Mouse (Mus musculus) MN1 (cell line): ENCODE results near the gene Ncbp2.
"Not testable (repeated sequence)": the region's sequence is repeated elsewhere in the genome, so short reads cannot be mapped to it uniquely, and the experiment has no call there.

Source experiments
- DNase-seq: peaks from one replicate; pipeline ENCODE4 v3.0.0-alpha.2; 2016; ENCODE audit warnings: low spot score

Gene Ncbp2

DNA sequence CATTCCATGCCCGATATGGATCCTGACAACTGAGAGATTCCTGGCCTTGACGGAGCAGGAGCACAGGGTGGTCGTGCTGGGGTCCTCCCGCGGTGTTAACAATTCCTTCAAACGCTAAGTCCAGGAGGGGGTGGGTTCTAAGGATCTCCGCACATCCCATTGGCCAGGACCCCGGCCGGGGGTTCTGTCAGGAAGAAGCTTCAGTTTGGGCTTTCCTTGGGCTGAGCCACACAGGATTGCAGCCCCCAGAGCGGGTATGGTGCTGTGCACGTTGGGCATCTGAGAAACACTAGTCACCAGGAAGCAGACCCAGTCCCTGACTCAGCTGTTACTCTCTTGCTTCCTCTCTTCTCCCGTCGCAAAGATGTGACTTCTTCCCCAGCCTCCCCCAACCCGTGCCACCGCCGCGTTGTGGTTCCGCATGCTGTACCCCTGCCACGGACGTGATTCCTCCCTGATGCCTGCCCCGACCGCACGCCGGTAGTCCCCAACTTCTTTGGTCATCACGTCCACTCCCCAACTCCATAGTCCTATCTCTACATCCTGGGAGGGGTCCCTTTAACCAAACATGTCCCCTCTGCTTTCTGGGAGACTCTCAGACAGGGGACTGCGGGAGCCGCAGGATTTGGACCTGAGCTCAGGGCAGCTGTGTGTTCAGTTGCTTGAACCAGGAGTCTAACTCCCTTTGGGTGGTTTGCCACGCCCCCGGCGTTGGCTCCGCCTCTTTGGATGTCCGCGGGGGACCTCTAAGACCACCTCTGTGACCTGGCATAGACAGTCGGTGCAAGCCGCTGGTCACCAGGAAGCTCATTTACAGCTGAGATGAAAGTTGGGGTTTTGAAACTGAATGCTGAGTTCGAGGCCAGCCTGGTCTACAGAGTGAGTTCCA lies 13.0 kb upstream of the Ncbp2 start:
- DNase-seq = no peak

DNA sequence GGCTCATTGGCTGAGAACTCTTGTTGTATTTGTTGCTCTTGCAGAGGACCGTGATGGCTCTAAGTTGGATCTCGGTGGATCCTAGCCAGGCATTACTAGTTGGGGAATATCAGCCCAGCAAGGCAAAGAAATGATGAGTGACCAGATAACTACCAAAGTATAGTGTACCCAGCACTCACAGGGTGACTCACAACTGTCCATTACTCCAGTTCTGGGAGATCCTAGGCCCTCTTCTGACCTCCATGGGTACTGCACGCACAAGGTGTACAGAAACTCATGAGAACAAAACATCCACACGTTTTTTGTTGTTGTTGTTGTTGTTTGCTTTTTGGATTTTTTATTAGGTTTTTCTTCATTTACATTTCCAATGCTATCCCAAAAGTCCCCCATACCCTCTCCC lies 11.7 kb upstream of the Ncbp2 start:
- DNase-seq = no peak

DNA sequence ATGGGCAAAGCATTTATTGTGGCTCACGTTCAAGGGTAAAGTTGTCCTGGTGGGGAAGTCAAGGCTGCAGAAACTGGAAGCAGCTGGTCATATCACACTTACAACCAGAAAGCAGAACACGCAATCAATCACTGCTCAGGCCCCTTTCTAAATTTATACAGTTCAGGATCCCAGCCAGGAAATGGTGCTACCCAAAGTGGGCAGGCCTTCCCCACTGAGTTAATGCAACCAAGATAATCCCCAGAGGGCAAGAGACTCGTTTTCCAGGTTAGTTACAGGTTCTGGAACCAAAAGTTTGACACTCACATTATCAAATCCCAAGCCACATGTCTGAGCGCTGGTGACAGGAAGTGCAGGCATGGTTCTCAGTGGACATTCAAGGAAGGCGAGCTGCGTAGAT lies 9.5 kb upstream of the Ncbp2 start:
- DNase-seq = no peak

DNA sequence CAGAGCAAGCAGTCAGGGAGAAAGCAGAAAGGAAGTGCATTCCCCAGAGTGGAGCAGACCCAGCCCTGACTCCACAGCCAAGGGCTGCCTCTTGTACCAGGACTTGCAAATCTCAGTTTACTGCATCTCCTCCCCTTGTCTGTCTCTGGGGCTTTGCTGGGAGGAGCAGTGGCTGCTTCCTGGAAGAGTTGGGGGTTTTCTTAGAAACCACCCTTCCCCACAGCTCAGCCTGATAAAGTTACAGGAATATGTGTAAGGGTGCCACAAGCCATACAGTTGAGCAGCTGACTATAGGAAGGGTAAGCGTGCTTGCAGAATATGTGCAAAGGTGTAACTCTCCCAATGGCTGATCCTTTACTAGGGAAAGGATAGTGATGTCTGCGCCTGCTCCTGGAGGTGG lies 7.7 kb upstream of the Ncbp2 start:
- no peak for DNase-seq

DNA sequence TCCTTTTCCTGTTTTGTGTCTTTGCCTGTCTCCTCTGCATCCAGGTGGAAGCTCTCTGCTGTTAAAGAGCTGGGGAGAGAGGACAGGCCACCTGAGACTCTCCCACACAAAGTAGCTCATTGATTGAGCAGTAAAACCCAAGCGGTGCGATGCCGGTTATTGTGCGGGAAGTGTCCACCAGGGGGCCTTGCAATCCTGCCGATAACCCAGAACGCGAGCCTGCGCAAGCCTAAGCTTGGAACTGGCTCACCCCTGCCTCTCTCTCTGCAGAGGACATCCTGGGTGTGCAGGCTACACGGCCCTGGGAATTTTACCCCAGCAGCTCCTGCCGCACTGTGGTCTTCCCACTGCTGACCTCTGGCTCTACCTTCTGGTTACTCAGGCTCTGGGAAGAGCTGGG lies 4.3 kb upstream of the Ncbp2 start:
- DNase-seq = peak; percentile 66

DNA sequence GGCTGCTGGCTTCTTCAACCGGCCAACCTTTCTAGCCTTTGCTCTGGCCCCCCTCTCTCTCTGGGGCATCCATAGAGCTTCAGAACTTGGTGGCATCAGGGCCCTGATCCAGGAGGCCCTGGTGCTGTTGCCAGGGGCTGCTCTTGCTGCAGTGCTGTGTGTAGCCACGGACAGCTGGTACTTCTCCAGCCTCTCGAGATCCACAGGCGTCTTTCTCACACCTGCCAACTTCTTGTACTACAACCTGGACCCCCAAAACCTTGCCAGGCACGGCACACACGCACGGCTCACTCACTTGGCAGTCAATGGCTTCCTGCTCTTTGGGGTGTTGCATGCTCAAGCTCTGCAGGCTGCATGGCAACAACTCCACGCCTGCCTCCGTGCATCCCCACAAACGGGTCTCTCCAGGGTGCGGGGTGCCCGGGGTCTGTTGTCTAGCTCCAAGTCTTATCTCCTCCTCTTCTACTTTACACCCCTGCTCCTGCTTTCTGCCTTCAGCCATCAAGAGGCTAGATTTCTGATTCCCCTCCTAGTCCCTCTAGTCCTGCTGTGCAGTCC lies 3.5 kb upstream of the Ncbp2 start:
- no peak for DNase-seq

DNA sequence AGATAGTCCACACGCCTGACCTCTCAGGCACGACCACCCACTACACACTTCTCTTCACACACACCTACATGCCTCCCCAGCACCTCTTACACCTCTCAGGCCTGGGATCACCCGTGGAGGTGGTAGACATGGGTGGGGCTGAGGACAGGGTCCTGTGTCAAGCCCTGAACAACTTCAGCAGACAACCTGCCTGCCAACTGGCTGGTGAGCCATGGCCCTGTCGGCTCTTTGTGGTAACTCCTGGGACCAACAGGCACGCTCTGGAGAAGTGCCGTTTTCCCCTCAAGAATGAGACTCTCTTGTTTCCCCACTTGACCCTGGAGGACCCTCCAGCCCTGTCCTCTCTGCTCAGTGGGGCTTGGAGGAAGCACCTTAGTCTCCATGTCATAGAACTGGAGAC lies 2.9 kb upstream of the Ncbp2 start:
- no peak for DNase-seq

DNA sequence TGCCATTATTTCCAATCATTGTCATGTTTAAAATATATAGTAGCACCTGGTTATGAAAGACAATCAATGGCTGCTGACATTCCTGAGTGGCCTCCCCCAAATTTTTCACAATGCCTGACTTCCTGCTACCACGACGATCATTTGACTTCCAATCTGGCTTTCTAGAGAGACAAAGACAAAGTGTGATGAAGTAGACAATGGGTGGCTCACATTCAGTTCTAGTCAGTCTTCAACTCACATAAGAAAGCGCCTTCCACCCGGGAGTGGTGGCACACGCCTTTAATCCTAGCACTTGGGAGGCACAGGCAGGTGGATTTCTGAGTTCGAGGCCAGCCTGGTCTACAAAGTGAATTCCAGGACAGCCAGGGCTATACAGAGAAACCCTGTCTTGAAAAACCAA lies 2.3 kb upstream of the Ncbp2 start:
- not testable (repeated sequence) for DNase-seq

DNA sequence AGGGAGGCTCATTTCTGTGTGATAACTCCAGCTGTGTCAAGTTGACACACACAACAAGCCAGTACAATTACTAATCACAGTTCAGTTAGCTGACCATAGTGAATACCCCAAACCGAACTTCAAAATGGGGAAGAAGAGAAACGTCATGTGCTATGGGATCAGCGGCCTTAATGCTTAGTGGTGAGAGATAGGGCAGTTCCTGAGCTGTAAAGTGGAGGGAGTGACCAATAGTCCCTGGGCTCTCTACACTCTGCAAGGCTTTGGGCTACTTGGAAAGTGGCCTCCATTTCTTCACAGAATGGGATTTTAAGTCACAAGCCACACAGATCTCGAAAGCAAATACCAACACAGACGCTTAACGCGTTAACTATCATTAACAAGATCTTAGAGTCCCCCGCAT lies 980 bp upstream of the Ncbp2 start:
- peak; percentile 13 for DNase-seq

DNA sequence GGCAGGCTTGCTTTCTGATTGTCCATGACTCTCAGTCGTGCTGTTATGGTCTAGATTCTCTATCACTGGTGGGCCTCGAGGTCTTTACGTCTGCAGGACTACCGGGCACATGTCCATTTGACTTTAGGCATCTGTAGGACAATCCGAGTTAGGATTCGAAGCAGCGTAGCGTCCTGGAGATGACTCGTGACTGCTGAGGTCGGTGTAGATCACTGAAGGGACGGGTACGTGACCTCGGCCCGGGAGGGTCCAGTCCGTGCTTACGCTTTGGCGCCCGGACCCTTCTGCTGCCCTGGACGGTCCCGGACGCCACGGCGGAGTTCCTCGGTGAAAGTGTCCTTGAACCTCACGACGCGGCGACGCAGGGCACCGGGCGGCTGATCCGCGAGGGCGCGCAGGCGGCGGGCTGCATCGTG lies 404 bp upstream of the Ncbp2 start:
- DNase-seq = no peak

DNA sequence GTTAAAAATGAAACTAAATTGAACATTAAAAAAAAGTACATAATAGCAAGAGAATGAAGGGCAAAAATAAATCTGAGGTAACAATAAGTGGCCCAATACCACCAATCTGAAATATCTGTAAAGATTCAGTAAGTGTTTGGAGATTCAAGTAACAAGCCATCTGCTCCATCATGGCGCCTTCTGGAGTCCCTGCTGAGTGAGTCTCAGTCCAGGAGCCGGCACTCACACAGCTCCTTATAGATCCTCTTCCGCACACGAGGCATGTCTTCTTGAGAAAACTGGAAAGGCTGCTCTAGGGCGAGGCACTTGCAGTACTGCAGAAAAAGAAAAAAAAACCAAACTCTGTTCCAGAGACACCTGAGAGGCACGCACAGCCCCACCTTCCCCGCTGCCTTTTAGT lies 14.9 kb downstream of the Ncbp2 start:
- no peak for DNase-seq

DNA sequence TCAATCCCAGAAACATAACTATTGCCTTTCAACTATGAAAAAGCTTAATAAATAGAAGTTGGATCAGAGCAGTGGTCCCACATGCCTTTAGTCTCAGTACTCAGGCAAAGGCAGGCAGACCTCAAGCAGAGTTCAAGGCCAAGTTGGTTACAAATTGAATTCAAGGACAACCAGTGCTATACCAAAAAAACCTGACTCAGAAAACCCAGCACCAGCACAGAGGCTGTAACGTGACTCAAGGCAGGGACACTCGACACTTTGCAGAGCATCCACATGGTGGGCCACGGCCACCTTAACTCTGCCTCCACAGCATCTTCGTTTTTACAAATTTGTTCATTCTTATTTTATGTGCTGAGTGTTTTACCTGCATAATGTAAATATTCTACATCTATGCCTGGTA lies 26.9 kb downstream of the Ncbp2 start:
- no peak for DNase-seq

DNA sequence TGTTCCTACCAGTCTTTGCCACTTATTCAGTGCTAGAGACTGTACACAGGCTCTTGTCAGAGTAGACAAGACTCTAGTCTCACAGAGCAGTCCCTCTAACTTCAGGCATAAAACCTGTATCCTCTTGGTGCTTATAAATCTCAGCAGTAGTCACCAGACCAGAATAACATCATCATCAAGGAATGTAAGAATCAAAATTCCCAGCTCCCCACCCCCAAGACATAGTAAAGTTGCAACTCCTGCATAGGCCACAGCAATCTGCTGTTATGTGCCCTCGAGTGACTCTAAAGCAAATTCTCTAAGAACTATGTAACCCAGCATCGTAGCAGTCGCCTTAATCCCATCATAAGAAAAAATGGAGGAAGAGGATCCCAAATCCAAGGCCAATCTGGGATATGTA lies 31.2 kb downstream of the Ncbp2 start:
- no peak for DNase-seq

DNA sequence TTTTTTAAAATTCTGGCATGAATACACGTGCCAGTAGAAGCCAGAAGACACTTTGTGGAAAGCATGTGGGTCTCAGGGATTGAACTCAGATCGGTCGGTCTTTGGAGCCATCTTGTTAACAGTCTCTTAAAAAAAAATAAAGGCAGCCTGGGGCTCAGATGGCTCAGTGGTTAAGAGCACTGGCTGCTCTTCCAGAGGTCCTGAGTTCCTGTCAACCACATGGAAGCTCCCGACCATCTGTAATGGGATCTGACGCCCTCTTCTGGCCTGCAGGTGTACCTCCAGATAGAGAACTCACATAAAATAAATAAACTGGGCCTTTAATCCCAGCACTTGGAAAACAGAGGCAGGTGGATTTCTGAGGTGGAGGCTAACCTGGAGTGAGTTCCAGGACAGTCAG lies 32.6 kb downstream of the Ncbp2 start:
- no peak for DNase-seq

DNA sequence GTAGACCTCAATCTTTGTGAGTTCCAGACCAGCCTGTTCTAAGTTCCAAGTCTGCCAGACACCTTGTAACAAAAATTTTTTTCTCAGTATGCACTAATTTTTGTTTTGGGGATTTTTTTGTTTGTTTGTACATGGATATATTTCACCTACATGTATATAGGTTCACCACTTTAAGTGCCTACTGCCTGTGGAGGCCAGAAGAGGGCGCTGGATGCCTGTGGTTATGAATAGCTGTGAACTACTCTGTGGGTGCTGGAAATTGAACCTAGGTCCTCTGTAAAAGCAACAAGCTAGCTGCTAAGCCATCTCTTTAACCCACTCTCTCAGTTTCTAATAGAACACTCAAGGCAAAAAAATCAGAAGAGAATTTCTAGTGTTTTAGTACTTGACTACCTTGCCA lies 43.7 kb downstream of the Ncbp2 start:
- no peak for DNase-seq

DNA sequence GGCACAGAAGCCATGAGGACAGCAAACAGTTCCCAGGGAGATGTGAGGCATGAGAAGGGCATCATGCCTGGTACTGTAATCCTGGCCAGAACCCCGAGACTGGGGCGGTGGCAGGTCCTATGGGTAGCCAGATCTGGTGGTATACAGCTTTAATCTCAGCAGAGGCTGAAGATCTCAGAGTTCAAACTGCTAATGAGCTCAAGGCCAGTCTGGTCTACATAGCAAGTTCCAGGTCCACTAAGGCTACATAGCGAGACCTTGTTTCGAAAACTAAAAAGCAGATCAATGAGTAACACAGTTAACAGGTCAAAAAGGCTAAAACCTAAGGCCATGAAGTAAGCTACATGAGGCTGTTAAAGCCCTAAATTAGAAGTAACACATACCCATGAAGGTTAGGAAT lies 44.9 kb downstream of the Ncbp2 start:
- no peak for DNase-seq

DNA sequence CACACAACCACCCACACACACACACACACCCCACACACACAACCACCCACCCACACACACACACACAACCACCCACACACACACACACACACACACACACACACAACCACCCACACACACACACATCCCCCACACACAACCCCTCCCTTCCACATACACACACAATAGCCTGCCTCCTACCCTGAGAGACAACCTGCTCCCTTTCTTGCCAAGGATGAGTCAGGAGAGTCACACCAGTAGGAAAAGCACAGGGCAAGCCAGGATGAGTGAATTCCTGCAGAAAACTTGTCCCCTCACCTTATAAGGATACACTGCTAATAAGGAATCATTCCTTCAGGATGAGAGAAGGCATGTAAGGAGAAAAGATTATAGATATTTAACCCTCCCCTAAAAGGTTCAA lies 45.6 kb downstream of the Ncbp2 start:
- DNase-seq = no peak

DNA sequence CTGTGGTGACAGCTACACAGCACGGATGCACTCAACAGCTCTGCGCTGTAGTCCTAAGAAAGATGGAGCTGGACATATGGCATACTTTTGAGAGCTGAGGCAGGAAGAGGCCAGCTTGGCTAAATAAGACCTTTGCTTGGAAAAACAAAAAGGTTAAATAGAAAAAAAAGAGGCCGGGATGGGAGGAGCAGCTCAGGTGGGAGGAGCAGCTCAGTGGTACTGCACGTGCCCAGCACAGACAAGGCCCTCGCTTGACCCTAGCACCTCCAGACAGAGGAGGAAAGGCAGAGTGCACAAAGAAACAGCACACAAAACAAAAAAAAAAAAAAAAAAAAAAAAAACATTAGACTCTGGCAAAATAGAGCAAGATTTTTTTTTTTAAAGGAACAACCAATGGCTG lies 48.1 kb downstream of the Ncbp2 start:
- no peak for DNase-seq

DNA sequence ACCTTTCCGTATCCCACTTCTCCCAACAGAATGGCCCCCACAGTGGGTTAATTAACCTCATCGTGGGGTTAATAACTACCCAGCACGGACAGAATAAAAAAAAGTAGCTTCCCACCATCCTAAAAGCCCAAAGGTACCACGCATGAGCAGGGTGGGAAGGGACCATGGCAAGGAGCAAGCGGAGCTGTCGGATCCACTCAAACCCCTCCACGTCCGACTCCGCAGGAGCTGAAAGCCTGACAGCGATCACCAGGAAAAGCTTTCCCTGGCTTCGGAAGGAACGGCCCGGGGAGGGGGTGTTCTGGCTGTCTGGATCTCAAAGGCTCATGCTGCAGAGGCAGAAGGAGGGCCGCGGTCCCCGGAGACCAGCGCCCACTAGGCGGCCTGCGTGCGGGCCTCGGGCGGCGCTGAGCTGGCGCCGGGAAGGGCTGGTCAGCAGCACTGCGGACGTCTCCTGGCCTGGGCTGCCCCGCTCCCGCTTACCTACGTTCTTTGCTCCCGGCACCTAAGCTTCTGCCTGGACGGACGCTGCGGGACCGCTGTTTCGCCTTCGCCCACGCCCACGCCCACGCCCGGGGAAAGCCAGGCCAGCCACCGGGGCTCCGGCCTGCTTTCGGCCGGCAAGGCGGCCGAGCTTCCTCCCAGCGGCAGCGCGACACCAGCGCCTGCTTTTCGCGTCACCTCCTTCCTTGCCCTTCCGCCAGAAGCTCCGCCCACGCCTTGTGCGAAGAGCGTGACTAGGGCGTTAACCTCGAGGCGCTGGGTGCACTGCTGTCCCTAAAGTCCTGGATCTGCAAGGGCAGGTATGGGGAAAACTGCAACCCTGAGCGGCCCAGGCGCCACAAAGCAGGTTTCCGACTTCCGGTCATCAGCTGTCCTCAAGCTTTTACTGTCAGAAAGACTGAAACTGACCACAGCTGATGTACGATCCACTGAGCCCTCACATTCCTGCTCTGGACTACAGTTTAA lies 54.5 kb downstream of the Ncbp2 start, which contains the start of gene Senp5:
Senp5 (minus strand) TSS at position 779 of the 969 bp plus-strand sequence.
- DNase-seq = peak; percentile 93

DNA sequence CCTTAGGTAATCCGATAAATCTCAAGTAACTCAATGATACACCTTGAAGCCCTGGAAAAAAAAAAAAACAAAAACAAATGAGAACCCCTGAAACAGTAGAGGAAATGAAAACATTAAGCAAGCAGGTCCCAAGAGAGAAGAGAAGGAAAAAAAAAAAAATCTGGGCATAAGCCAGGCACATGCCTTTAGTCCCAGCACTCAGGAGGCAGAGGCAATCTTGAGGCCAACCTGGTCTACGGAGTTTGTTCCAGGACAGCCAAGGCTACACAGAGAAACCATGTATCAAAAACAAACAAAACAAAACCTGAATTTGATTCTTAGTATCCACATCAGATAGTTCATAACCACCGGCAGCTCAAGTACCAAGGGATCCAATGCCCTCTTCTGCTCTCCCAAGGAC lies 56.4 kb downstream of the Ncbp2 start:
- DNase-seq = no peak

DNA sequence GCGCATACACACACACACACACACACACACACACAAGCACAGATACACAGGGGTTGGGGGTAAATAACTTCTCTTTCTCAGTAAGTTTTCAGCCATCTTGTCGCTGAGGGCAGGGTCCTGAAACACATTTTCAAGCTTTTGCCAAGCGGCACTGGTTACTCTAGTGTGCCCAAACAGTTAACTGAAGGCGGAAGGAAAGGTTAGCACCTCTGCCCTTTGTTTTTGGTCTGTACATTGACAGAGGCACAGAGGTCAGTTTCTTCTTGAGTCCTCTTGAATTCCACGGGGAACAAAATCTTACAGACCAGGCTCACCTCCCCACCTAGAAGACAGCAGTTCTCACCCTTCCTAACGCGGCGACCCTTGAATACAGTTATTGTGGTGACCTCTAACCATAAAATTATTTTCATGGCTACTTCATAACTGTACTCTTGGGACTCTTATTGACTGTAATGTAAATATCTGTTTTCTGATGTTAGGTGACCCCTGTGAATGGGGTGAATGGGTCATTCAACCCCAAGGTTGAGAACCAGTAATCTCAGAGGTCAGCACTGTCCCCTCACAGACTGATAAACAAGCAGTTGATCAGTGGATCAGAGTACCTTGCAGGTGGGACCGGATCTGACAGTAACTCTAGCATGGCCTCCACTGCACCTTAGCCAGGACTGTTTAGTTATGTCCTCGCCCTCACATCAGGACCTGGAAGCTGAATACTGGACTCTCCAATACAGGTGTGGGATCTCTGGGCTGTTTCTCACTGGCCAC lies 60.4 kb downstream of the Ncbp2 start:
- no peak for DNase-seq

DNA sequence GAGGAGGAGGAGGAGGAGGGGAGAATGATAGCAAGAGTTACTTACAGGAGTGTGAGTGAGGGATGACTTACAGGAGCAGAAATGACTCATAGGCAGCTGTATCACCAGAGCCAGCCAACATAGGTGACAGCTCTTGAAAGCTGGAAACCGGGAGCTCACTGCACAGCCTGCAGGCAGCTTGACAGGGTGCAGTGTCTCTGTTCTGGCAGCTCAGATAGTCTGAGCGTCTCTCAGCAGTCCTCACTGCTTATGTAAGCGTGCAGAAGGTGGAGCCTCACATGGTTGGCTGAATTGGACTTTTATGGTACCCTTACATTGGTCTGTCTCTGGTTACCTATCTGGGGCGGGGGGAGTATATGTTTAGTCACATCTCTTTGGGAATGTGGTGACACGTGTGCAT lies 61.6 kb downstream of the Ncbp2 start:
- peak; percentile 49 for DNase-seq
